Mouse (Mus musculus) forebrain, embryonic 12.5 days (tissue): Measurements from ENCODE around the gene Mall. TPM values are rescaled to one million over a fixed set of nuclear protein-coding genes. Genes with fewer than 3 reads are reported as not detected.

ENCODE experiments used
- ATAC-seq: fragments of 200-750 bp; cut with Nextera tagmentation; 2 replicates; pipeline ENCODE4 v1.8.0; 2017; ENCODE audit warnings: moderate TSS enrichment; ENCODE audit not compliant: low FRiP score
- H3K27ac ChIP-seq: fragments of 300-500 bp; sonication (generic); 2 replicates; pipeline ENCODE4 v1.5.1; 2016; ENCODE audit warnings: mild to moderate bottlenecking
- H3K27me3 ChIP-seq: fragments of 300-500 bp; sonication (generic); 2 replicates; pipeline ENCODE4 v1.6.1; 2016; ENCODE audit warnings: mild to moderate bottlenecking
- H3K36me3 ChIP-seq: fragments of 300-500 bp; sonication (generic); replicated peaks from 2 replicates; pipeline ENCODE4 v1.6.1; 2016; ENCODE audit warnings: mild to moderate bottlenecking
- H3K4me1 ChIP-seq: fragments of 300-500 bp; sonication (generic); 2 replicates; pipeline ENCODE4 v1.6.1; 2016
- H3K4me2 ChIP-seq: fragments of 300-500 bp; sonication (generic); 2 replicates; pipeline ENCODE4 v1.6.1; 2016; ENCODE audit warnings: mild to moderate bottlenecking, moderate library complexity
- H3K4me3 ChIP-seq: fragments of 300-500 bp; sonication (generic); replicated peaks from 2 replicates; pipeline ENCODE4 v1.5.1; 2016; ENCODE audit warnings: mild to moderate bottlenecking
- H3K9ac ChIP-seq: fragments of 300-500 bp; sonication (generic); 2 replicates; pipeline ENCODE4 v1.6.1; 2016; ENCODE audit warnings: mild to moderate bottlenecking
- H3K9me3 ChIP-seq: fragments of 300-500 bp; sonication (generic); 2 replicates; pipeline ENCODE4 v1.6.1; 2016
- WGBS: fragments of 180-500 bp; shearing (Covaris S2); methylation state at CpG from one replicate; pipeline ENCODE4 v1.1.7; 2016; 5-methylcytosine and 5-hydroxymethylcytosine counted together
- polyA plus RNA-seq: library from polyadenylated mRNA; unstranded; fragments of >200 nt; fragmentation: Nextera tagmentation; extraction: Ambion mirVana; gene quantifications from 2 replicates; pipeline ENCODE4 v1.2.1, GENCODE M21; 2016

Mall gene
- polyA plus RNA-seq, 1 experiment from 2014 or later, result 0.66 TPM

- no peaks in the 10 kb centered on the region for H3K9me3 ChIP-seq
- H3K4me1 ChIP-seq, result no peaks in the 10 kb centered on the region
- WGBS, result 68% methylated on average over 1 of the region's 1 CpGs
- H3K27me3 ChIP-seq, result no peaks in the 10 kb centered on the region
- no peak overlapping the region for H3K9ac ChIP-seq
- ATAC-seq, result no peak
- peaks cover 15% of the 10 kb centered on the region for H3K36me3 ChIP-seq
- no peak overlapping the region for H3K4me3 ChIP-seq
- H3K27ac ChIP-seq, result no peak overlapping the region
- no peak overlapping the region for H3K4me2 ChIP-seq
These were observed 19.6 kb upstream of the Mall start for GRCm38 (mm10) chr2:127749376-127749775.

GRCm38 (mm10) chr2:127748316-127748715, 18.6 kb upstream of the Mall start:
- Histone ChIP-seq H3K9me3 (no peaks in the 10 kb centered on the region), H3K4me1 (no peaks in the 10 kb centered on the region), H3K36me3 (0 out of 2 replicates have a peak, but pooled peaks cover 4% of the 10 kb centered on the region), H3K27me3 (no peaks in the 10 kb centered on the region), H3K4me3 (no peak overlapping the region), H3K4me2 (no peak overlapping the region), H3K27ac (no peak overlapping the region), H3K9ac (no peak overlapping the region)
- ATAC-seq, result no peak
- WGBS, result 65% methylated on average over 7 of the region's 7 CpGs

DNA sequence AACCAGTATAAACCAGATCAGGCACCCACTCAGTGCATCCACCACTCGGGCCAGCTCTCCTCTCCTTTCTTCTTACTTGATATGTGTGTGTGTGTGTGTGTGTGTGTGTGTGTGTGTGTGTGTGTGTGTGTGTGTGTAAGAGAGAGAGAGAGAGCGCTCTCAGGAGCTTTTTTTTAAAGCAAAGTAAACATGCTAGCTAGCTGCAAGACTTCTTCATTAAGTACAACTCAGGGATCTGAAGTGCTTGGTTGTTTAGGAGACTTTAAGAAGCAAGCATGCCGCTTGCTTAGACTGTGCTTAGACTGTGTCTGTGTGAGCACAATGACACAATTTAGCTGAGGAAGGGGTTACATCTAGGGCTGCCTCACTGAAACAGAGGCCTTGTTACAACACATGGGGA, 12.9 kb upstream of the Mall start:
- WGBS, result 79% methylated on average over 3 of the region's 3 CpGs
- no peaks in the 10 kb centered on the region for H3K27me3 ChIP-seq
- H3K9ac ChIP-seq, result no peak overlapping the region
- H3K4me2 ChIP-seq, result no peak overlapping the region
- no peak for ATAC-seq
- H3K9me3 ChIP-seq, result no peaks in the 10 kb centered on the region
- no peaks in the 10 kb centered on the region for H3K4me1 ChIP-seq
- H3K4me3 ChIP-seq, result no peak overlapping the region
- H3K36me3 ChIP-seq, result peaks cover 23% of the 10 kb centered on the region
- no peak overlapping the region for H3K27ac ChIP-seq

DNA sequence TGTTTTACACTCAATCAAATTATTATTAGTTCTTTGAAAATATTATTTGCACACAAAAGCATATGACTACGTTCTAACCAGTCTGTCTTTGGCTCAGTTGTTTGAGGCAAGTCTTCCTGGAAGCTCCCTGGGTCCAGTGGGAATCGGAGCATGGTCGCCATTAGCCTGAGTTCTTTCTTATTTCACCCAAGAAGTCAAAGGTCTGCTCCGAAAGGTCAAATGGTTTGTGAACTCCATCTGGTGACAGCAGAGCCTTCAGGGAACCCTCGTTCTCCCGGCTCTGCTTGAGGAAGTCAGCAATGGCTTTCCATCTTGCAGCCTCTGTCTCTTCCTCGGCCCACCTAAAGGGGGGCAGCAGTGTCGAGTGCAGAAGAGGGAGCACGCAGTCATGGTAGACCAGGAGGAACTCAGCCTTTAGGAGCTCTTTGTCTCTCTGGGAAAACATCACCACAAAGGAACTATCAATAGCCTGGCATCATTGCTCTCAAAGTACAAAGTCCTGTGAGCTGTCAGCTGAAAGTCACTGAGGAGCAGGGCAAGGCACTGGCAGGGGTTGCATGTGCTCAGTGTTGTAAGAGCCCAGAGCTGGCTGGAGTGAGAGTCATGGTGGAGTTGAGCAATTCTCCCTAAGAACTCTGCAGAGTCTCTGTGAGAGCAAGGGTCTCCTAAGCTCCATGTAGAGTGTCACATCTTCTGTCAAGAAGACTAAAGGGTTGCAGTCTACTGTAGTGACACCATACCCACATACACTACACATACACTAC, 11.2 kb upstream of the Mall start:
- Histone ChIP-seq H3K4me1 (no peaks in the 10 kb centered on the region), H3K4me3 (no peak overlapping the region), H3K36me3 (peaks cover 23% of the 10 kb centered on the region), H3K27ac (no peak overlapping the region), H3K9ac (no peak overlapping the region), H3K4me2 (no peak overlapping the region), H3K9me3 (no peaks in the 10 kb centered on the region), H3K27me3 (no peaks in the 10 kb centered on the region)
- ATAC-seq, result no peak
- 88% methylated on average over 9 of the region's 9 CpGs for WGBS

- Histone ChIP-seq H3K27ac (no peak overlapping the region), H3K27me3 (no peaks in the 10 kb centered on the region), H3K9me3 (no peaks in the 10 kb centered on the region), H3K4me2 (no peak overlapping the region), H3K36me3 (peaks cover 15% of the 10 kb centered on the region), H3K4me3 (no peak overlapping the region), H3K4me1 (no peaks in the 10 kb centered on the region), H3K9ac (no peak overlapping the region)
- no peak for ATAC-seq
- 83% methylated on average over 3 of the region's 3 CpGs for WGBS
These were observed 8.2 kb upstream of the Mall start for GRCm38 (mm10) chr2:127737885-127738284.

DNA sequence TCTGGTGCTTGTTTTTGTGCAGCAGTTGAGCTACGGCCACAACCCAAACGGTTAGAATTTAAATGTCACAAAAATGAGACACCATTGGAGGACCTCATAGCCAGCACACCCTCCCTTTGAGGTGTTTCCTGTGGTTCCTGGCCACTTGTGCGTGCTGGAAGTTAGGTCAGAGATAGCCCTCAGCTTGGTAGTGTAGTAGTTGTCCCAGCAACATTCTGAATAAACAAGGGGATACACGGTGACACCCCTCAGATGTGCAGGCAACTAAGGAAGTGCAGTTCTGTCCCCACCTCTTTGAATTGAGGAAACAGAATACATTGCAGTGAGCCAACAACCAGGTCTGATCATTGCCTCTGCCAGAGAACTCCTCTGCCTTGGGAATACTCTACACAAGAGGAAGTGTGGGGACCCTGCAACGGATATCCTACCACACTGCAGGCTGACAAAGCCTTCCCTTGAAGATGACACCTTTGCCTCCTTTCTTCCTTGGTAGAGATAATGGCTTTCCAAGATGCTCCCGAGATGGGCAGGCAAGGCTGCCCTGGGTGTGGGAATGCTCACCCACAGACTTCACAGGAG, 7.0 kb upstream of the Mall start:
- Histone ChIP-seq H3K4me1 (no peaks in the 10 kb centered on the region), H3K27me3 (no peaks in the 10 kb centered on the region), H3K9ac (no peak overlapping the region), H3K4me2 (no peak overlapping the region), H3K4me3 (no peak overlapping the region), H3K27ac (no peak overlapping the region), H3K9me3 (no peaks in the 10 kb centered on the region), H3K36me3 (peaks cover 7% of the 10 kb centered on the region; the same call in 1 of the 2 replicates)
- no peak for ATAC-seq
- WGBS, result 78% methylated on average over 6 of the region's 6 CpGs

- H3K9me3 ChIP-seq, result no peaks in the 10 kb centered on the region
- H3K27ac ChIP-seq, result no peak overlapping the region
- H3K4me1 ChIP-seq, result no peaks in the 10 kb centered on the region
- no peak overlapping the region for H3K4me2 ChIP-seq
- 82% methylated on average over 9 of the region's 9 CpGs for WGBS
- H3K9ac ChIP-seq, result no peak overlapping the region
- H3K27me3 ChIP-seq, result peaks cover 4% of the 10 kb centered on the region; the same call in 1 of the 2 replicates
- H3K4me3 ChIP-seq, result no peak overlapping the region
- no peak for ATAC-seq
- no peaks in the 10 kb centered on the region for H3K36me3 ChIP-seq
These were observed 5.9 kb upstream of the Mall start for GRCm38 (mm10) chr2:127735512-127736145.

- no peak overlapping the region for H3K4me2 ChIP-seq
- H3K4me1 ChIP-seq, result peaks cover under 1% of the 10 kb centered on the region; the same call in 1 of the 2 replicates
- no peak overlapping the region for H3K27ac ChIP-seq
- no peak overlapping the region for H3K9ac ChIP-seq
- ATAC-seq, result no peak
- 76% methylated on average over 5 of the region's 5 CpGs for WGBS
- no peaks in the 10 kb centered on the region for H3K36me3 ChIP-seq
- no peak overlapping the region for H3K4me3 ChIP-seq
- H3K27me3 ChIP-seq, result peaks cover 11% of the 10 kb centered on the region
- H3K9me3 ChIP-seq, result no peaks in the 10 kb centered on the region
These were observed 5.2 kb upstream of the Mall start for GRCm38 (mm10) chr2:127734889-127735288.

DNA sequence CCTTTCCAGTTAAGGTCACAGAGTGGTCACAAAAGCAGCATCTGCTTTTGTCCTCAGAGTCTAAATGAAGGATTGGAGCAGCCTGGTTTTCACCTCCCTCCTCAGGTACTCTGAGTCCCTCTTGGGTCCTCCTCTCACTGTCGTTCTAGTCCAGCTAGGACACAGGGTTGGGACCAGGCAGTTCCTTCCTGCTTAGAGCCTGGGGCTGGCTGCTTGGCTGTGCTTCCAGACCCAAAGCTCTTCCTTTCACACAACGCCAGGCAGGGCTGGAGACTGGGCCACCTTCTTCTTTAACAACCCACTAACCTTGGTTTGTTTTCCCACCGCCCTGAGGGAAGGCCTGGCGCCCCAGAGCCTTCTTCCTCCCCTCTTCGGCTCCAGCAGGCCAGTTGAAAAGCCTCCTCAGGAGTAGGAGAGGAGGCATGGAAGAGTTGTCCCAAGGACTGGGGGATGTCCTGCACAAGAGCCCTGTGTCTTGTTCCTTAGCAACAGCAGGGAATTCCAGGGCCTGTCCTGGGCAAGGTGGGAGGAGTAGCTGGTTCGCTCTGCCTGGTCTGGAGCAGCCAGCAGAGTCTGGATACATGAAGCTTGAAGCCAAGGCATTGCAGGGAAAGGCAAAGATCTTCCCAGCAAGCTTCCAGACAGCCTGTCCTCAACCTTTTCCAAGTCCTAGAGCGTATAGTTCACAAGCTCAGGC, 717 bp upstream of the Mall start:
- peaks cover 6% of the 10 kb centered on the region; the same call in 1 of the 2 replicates for H3K4me1 ChIP-seq
- H3K4me2 ChIP-seq, result no peak overlapping the region
- no peak overlapping the region for H3K9ac ChIP-seq
- H3K4me3 ChIP-seq, result no peak overlapping the region
- no peak for ATAC-seq
- no peaks in the 10 kb centered on the region for H3K36me3 ChIP-seq
- WGBS, result 63% methylated on average over 7 of the region's 7 CpGs
- H3K9me3 ChIP-seq, result no peaks in the 10 kb centered on the region
- peaks cover 30% of the 10 kb centered on the region for H3K27me3 ChIP-seq
- no peak overlapping the region for H3K27ac ChIP-seq

DNA sequence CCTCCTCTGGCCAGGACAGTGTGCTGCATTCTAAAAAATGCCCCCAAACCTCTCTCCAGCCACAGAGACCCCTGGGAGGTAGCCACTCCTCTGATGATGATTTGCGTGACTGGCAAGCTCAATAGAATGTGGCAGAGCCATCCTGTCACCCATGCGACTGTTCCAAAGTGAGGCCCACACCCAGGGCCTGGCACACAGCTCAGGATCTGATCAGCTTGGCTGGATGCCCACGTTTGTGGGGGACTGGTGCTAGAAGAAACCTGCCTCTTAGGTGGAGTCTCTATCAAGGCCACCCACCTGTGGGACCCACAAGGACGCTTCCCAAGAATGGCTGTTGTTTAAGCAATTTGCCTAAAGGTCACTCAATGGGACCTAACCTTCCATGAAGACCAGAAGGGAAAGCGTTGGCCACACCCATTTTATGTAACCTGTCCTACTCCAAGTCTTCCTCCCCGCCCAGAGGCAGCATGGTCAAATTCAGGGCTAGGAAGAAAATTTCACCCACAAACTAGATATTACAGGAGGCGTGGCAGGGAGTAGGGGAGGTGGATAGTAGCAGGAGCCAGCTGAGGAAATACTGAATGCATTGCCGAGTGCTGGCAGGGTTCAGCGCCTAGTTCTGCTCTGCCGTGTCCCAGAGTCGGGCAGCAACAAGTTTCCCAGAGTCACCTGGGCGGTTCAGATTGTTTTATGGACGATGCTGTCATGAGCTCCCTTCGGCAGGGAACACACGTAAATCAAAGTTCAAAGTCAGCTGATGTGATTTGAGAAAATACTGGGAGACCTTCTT, 876 bp downstream of the Mall start:
- WGBS, result 43% methylated on average over 15 of the region's 15 CpGs
- no peaks in the 10 kb centered on the region for H3K36me3 ChIP-seq
- H3K4me2 ChIP-seq, result no peak overlapping the region
- no peaks in the 10 kb centered on the region for H3K9me3 ChIP-seq
- ATAC-seq, result no peak
- no peak overlapping the region for H3K4me3 ChIP-seq
- no peak overlapping the region for H3K27ac ChIP-seq
- H3K4me1 ChIP-seq, result peaks cover 6% of the 10 kb centered on the region; the same call in 1 of the 2 replicates
- no peak overlapping the region for H3K9ac ChIP-seq
- H3K27me3 ChIP-seq, result peaks cover 30% of the 10 kb centered on the region

DNA sequence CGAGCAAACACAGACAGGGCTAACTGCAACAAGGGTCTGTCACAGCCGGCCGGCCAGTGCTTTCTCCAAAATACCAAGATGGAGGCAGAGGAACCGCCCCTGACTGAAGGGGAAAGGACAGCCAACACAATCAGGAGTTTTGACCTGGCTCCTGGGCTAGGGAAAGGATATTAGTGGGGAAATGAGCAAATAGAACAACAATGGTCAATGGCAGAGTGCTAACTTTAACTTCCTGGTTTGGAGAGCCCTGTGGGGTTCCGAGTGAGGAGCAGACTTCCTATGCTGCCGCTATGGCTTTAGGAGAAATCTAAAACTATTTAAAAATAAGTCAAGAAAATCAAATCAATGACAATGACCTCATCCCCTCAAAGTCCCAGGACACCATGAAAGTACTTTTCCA, 1.6 kb downstream of the Mall start:
- Histone ChIP-seq H3K4me3 (no peak overlapping the region), H3K27me3 (peaks cover 30% of the 10 kb centered on the region), H3K4me2 (no peak overlapping the region), H3K36me3 (no peaks in the 10 kb centered on the region), H3K27ac (no peak overlapping the region), H3K9ac (no peak overlapping the region), H3K9me3 (no peaks in the 10 kb centered on the region), H3K4me1 (peaks cover 6% of the 10 kb centered on the region; the same call in 1 of the 2 replicates)
- WGBS, result 76% methylated on average over 6 of the region's 6 CpGs
- no peak for ATAC-seq
